Mouse (Mus musculus) 3134 (cell line): ENCODE data around the gene Cyp1b1.

Source experiments
- DNase-seq: peaks from one replicate; pipeline ENCODE4 v3.0.0-alpha.2; 2011; ENCODE audit warnings: low spot score; ENCODE audit not compliant: insufficient read length; ENCODE audit errors: extremely low read depth

Gene Cyp1b1

DNA sequence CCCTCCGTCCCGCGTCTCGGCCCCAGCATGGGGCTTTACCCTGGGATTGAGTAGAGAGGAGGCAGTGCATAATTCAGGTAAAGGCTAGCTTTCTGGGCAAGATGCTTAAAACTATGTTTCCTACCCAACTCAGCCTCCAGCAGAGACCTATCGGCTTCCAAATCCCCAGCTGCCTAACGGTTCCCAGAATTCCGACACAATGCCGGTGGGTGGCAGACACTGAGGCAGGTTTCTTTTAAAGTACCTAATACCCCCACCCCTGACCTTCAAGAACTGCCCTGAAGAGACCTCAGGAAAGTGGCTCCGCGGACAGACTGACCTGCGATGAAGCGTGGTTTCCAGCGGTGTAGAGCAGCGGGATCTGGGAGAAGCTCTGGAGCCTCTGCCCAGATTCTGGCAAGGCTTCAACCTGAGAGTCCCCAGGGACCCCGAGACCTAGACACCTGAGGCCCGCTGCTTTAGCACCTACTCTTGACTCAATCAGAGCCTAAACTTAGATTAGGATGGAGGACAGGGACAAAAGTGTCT lies 429 bp downstream of the Cyp1b1 start:
- DNase-seq = no peak

DNA sequence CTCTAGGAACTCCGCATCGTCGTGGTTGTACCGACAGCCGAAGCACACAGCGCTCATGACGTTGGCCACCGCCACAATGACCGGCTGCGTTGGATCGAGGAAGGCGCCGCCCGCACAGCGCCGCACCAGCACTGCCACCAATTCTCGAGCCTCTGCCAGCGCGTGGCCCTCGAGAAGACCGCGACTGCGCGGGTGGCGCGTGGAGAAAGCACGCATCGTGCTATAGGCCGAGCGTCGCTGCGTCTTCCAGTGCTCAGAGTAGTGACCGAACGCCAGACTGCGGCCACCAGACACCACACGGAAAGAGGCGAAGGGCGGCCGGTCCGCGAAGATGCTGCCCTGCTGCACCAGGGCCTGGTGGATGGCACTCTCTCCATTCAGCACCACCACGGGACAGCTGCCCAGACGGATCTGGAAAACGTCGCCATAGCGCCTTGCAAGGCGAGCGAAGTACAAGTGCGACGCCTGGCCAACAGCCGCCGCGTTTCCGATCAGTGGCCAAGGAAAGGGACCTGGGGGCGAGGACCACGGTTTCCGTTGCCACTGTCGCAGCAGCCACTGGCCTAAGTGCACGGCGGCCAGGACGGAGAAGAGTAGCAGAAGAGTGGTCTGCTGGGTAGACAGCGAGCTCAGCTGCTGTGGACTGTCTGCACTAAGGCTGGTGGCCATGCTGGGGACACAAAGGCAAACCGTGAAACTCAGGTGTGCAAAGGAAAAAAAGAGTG lies 1.1 kb downstream of the Cyp1b1 start:
- DNase-seq = peak; percentile 10

DNA sequence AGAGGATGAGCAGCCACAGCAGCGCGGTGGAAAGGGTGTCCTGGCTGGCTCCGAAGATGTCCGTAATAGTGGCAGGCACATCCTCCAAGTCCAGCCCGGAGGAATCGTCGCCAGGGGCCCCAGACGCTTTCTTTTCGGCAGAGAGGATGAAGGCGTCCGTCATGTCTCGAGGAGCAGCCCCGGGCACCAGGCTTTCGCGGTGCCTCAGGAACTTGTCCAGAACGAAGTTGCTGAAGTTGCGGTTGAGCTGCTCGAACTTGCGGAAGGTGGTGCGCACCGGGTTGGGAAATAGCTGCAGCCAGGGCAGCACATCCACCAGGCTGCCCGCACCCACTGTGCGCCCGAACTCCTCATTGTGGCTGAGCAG lies 1.6 kb downstream of the Cyp1b1 start:
- DNase-seq = peak; percentile 13

DNA sequence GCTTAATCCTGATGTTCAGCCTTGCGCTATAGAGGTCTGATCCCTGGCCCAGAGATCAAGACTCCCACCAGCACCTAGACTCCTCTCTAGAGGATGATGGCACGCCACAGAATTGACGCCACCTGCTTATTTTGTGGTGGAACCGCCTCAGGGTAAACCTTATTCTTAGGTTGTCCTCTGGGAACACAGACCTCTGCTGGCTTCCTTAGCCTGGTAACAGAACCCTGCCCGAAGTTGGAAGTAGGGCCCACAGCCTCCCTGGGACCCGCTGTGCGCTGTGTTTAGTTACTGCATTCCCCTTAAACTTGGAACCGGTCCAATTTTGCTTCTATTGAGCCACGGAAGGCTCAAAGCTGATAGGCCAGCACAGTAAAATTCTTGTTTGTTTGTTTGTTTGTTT lies 2.3 kb downstream of the Cyp1b1 start:
- no peak for DNase-seq

DNA sequence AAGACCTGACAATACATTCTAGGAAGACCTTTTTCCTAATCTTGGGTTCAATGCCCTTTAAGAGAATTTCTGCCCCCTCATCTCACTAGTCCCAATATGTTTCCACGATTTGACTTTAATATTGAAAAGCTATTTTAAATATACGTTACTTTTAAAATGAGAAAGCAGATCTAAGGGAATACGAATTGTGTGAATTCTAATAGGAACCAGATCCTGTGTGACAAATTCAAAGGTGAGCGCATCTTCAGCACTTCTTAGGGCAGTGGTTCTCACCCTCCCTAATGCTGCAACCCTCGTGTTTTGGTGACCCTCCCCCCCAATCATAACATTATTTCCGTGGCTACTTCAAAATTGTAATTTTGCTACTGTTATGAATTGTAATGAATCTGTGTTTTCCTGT lies 2.9 kb downstream of the Cyp1b1 start:
- no peak for DNase-seq

DNA sequence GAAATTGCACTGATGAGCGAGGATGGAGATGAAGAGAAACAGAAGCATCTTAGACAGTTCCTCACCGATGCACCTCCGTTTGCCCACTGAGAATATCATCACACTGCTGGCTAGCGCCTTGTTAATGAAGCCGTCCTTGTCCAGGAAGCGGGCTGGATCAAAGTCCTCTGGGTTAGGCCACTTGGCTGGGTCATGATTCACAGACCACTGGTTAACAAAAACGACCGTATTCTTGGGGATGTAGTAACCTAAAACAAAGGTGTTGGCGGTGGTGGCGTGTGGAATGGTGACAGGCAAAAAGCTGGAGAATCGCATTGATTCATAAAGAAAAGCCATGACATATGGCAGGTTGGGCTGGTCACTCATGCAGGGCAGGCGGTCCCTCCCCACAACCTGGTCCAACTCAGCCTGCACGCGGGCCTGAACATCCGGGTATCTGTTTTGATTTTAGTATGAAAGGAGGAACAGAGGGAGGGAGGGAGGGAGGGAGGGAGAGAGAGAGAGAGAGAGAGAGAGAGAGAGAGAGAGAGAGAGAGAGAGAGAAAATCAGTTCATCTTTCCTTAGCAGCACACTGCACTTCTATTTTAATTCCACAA lies 4.5 kb downstream of the Cyp1b1 start:
- no peak for DNase-seq

DNA sequence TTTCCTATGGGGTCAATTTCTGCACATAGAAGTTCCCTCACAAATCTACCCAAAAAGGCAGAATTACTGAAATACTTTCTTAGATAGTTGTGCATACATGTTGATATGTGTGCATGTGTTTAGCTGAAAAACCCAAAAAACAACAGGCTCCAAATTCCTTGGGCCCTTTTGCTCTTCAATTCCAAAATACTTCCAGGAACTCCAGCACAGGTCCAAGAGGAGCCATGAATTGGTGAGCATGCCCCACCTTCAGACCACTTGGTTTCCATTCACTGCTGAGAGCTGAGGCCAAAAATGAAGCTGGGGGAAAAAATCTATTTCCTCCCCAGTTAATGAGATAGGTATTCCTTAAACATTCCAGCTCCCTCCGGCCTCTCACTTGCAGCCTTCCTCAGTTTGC lies 5.1 kb downstream of the Cyp1b1 start:
- DNase-seq = no peak

DNA sequence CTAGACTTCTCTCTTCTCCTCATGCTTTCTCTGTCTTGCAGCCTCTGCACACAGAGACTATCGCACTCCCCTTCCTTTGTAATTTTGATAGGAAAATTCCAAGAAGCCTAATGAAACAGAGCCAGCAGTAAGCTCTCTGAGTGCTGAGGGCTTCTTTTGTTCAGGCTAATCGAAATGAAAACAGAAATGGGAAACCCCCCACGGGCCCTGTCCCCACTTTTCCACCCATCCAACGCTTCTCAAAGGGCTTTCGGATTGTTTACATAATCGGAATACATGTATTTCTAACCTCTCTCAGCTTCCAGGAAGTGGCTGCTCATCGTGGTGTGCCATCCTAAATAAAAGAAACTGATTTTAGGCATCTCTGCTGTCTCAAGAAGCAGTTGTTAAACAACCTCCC lies 6.7 kb downstream of the Cyp1b1 start:
- DNase-seq = no peak

DNA sequence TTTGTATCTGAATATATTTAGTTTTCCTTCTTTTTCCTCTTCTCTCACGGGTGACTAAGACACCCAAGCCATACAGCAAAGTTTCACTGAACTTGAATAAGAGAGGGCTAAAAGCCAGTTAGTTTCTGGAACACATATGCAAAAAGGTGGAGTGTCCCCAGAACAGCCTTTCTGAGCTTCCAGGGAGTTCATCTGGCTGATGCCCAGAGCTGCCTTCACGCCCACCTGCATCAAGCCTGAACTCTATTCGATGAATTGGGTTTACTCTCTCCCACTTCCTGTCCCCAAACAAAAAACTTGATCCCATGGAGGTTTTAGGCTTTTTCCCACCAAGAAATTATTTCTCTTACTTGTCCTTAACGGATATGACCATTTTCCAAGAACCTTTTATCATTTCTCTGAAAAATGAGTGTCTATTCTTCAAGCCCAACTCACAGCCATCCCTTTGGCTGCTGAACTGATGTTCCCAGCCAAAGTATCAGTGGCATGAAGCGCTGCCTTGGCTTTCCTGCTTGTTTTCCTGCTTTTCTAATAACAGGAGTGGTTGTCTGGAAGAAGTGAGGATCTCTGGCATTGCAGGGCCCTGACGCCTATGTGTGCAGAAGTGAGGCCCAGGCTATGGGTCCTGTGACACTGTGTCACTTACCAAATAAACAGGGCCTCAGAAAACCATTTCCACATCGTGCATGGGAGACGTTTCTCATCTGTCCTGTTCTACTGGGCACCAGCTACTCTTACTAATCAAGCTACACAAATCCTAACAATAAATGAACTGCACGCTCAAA lies 9.0 kb downstream of the Cyp1b1 start:
- no peak for DNase-seq

DNA sequence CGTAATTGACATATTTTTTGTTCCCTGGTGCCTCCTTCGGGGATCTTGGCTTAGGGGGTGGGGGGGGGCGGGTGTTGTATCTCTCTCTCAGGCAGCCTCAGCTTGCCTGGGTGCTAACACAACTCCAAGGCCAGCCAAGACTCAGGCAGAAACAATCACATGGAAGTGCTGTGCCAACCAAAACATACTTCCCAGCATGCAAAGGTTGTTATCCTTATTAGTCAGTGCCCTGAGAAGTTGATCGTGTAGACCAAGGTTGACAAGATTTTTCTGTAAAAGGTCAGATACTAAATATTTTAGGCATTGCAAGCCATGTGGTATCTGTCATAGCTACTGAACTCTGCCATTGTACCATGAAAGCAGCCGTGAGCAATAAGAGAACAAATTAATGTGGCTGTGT lies 14.0 kb downstream of the Cyp1b1 start:
- DNase-seq = peak; percentile 11

DNA sequence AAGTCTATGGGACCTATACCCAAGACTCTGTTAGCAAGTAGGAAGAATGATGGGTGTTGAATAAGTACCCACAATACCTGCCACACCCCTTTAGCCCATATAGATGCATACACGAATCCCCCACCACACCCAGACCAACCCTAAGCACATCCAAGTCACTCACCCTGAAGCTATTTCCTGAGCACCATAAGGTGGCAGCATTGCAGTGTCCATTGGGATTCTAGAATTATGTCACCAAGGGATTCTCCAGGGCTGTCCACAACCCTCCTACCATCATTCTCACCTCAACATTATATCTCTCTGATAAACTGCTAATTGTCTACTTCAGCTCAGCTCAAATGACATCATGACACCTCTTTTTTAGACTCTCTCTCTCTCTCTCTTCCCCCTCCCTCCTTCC lies 15.7 kb downstream of the Cyp1b1 start:
- DNase-seq = no peak

DNA sequence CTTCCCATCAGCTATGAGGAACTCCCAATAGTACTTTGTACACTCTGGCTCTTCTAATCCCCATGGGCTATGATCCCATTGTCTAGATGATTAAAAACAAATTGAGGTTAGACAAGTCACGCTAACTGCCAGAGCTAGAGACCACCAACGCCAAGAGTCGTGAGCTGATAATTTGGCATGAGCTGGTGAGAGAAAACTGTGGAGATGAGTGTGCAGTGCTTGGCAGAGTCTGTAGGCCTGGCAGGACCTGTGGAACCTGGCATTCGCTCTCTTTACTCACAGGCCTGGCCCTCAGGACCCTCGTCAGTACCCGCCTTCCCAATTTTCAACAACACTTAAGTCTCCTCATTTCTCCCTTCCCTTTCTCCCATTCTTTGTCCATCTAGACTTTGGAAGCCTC lies 19.3 kb downstream of the Cyp1b1 start:
- no peak for DNase-seq

DNA sequence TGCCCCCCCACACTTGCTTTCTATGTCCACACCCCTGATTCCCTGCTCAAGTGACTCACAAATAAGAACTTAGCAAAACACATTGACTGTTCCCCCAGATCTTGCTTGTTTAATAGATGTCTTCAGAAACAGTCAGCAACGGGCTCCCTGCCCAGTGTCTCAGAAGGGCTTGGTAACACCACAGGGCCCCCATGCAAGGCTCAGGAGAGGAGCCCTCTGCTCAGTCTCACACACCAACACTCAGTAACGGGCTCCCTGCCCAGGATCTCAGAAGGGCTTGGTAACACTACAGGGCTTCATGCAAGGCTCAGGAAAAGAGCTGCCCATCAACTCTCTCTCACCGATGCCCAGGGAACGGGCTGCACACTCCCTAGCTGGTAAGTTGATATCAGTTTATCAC lies 19.8 kb downstream of the Cyp1b1 start:
- no peak for DNase-seq

DNA sequence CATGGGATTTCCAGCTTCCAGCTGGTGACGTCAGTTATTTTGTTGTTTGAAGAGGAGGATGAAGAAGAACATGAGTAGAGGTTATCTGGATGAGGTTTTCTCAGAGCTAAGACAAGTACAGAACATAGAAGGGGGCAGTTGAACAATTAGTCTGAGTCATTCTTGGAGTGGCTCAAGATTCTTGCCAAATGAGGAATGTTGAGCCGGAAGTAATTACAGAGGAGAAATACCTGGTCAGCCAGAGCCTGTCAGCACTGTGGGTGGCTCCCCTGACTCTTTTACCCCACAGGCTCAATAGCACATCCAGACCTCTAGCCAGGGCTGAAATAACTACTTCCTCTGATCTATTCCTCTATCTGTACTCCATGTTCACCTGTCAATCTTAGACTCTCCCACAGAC lies 44.0 kb downstream of the Cyp1b1 start:
- no peak for DNase-seq

DNA sequence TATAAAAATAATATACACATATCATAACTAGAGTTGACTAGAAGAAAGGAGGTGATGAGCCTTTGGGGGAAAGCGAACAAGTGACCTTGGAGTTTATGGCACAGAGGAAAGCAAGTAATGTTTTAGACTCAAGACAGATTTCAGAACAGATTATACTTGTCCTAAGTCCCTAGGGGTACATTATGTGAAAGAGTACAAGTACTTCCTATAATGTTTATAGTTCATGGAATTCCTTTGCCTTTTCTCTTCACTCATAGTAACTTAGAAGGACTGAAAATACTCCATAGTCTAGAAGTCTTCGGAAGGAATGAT lies 50.8 kb downstream of the Cyp1b1 start:
- no peak for DNase-seq

DNA sequence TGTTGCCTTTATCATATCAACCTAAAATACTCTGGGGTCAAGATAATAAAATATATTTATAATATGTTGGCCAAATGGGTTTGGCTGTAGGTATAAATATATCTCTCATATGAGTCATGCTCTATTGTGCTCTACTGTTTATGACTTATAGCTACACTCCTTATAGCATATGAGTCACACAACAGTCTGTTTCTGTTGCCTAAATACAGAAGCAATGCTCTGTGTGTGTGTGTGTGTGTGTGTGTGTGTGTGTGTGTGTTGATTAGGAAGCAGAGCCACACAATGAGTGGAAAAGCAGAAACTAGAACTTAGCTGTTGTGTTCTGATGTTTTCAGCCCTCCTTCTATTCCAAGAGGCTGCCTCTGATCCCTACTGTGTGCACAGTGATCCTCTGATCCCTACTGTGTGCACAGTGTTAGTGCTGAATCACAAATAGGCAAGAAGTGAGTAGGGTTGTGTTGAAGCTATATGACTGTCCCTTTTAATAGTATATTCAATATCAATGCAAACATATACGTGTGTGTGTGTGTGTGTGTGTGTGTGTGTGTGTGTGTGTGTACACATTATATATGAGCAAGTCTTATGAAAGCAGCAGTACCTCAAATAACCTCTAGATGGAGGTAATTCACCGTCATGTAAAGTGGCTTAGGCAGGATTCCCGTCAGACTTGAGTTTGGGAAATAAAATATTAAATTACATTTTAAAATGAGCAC lies 51.3 kb downstream of the Cyp1b1 start:
- peak; percentile 12 for DNase-seq

DNA sequence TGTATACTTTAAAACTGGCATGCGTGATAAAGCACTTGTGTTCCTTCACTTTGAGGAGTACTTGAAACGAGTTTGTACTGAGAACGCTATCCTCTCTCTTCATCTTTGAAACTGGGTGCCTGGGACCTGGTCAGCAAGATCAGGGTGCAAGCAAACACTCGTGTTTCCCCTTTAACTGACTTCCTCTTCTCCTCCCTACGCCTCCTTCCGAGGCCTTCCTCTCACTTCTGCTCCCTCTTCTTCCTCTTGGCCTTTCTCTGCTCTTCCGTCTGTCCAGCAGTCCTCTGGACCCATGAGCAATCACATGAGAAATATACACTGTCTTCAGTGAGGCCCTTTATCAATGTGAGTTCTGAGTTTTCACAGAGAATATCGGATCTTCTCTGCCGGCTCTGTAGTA lies 53.0 kb downstream of the Cyp1b1 start:
- DNase-seq = no peak

DNA sequence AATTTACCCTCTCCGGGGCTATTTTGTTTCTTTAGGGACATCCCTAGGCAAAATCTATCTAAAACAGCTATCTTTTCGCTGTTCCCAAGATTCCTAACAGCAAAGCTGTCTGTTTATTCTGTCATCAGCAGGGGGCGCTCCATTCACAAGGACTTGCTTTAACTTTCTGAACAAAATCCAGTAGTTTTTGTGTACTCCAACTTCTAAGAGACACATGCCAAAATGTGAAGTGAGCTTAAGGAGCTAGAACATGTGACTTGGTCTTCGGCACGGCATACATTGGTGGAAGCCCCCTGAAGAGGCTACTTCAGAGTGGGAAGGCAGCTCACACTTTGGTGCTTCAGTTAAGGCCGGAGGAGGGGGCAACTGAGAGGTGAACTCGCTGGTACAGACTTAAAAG lies 53.5 kb downstream of the Cyp1b1 start:
- DNase-seq = peak; percentile 10

DNA sequence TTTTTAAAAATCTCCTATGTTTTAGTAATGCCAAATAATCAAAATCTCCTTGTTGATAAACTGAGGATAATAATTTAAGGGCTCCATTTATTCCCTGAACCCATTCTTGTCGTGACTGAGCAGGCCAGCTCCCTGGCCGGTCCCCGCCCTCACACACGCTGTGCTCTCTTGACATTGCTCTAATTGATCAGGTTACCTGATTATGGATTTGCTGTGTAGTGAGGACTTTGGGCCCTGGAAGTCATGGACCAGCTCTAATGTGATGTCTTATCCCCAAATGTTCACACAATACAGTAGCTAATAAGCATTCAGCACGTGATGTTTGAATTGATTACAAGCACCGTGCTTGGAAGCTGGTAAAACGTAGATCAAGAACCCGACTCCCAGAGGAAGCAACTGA lies 56.0 kb downstream of the Cyp1b1 start:
- DNase-seq = no peak

DNA sequence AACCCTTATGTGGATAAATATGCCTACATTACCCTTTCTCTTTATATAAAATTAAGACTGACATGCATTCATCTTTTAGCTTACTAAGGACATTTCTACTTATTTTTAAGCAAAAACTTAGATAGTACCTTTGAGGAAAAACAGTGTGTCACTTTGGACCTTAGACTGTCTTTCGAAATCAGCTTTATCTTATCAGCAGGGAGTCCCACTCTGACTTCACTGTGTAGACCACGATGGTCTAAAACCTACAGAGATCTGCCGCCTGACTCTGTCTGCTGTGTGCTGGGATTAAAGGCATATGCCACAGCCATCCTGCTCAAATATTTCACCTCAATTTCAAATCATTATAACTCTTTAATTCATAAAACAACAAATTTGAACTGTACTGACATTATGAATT lies 56.4 kb downstream of the Cyp1b1 start:
- DNase-seq = no peak

DNA sequence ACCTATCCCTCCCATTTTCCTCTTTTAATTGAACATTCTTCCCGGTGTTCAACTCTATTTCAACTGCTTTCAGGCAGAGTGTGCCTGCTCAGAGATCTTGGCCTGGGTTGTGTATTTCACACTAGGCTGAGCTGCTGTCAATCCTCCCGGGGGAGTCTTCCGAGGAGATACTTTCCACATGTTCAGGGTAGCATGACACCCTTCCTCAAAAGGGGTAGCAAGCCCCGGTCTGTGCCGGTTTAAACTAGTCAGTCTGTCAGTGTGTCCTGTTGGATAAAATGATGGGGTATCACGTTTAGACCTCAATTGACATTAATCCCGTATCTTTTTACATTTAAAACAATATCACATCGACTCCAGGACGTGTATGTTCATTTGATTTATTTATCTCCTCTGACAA lies 57.1 kb downstream of the Cyp1b1 start:
- no peak for DNase-seq
